Mouse (Mus musculus) embryonic fibroblast, embryonic 13.5 days (primary cell): ENCODE data around the gene Unk. TPM values are rescaled to one million over a fixed set of nuclear protein-coding genes. Genes with fewer than 3 reads are reported as not detected.
"Not testable (repeated sequence)": the region's sequence is repeated elsewhere in the genome, so short reads cannot be mapped to it uniquely, and the experiment has no call there.

Experiments used
- H3K27ac ChIP-seq: 2 replicates; pipeline ENCODE4 v1.5.1; 2012; ENCODE audit warnings: low read length, control low read depth, inconsistent platforms; ENCODE audit not compliant: insufficient read depth
- H3K4me1 ChIP-seq: 2 replicates; pipeline ENCODE4 v1.6.1; 2011; ENCODE audit warnings: low read length; ENCODE audit not compliant: control insufficient read depth, insufficient read depth
- H3K4me3 ChIP-seq: 2 replicates; pipeline ENCODE4 v1.5.1; 2011; ENCODE audit warnings: mild to moderate bottlenecking, control low read depth, low read length; ENCODE audit not compliant: insufficient read depth
- CTCF ChIP-seq: IDR thresholded peaks from 2 replicates; pipeline ENCODE4 v1.5.1; 2011; ENCODE audit warnings: mild to moderate bottlenecking, control low read depth, low read length, moderate library complexity, borderline replicate concordance; ENCODE audit not compliant: insufficient read depth
- POLR2A ChIP-seq: IDR thresholded peaks from 2 replicates; pipeline ENCODE4 v1.6.1; 2011; ENCODE audit warnings: low read depth, mild to moderate bottlenecking, control low read depth, low read length, moderate library complexity
- polyA plus RNA-seq: library from polyadenylated mRNA; stranded (reverse); fragments of >200 nt; gene quantifications from 2 replicates; pipeline ENCODE4 v1.2.4, GENCODE M21; 2011; ENCODE audit warnings: low read depth; ENCODE audit not compliant: missing spikeins, insufficient read length

Gene Unk
- polyA plus RNA-seq, 1 experiment: 18.8 TPM

GRCm38 (mm10) chr11:116009661-116010060, 20.5 kb upstream of the Unk start:
- Histone ChIP-seq H3K4me1 (peaks cover 3% of the 10 kb centered on the region; the same call in 1 of the 2 replicates), H3K27ac (no peak overlapping the region), H3K4me3 (no peak overlapping the region)
- no peak for TF ChIP-seq CTCF
- TF ChIP-seq POLR2A: no peak

- Histone ChIP-seq H3K4me3 (no peak overlapping the region), H3K27ac (no peak overlapping the region), H3K4me1 (peaks cover 3% of the 10 kb centered on the region; the same call in 1 of the 2 replicates)
- TF ChIP-seq CTCF: no peak
- TF ChIP-seq POLR2A: no peak
These were observed 20.0 kb upstream of the Unk start for GRCm38 (mm10) chr11:116010146-116010545.

- no peak overlapping the region for H3K27ac ChIP-seq
- H3K4me1 ChIP-seq: no peaks in the 10 kb centered on the region
- no peak overlapping the region for H3K4me3 ChIP-seq
- no peak for TF ChIP-seq POLR2A
- no peak for TF ChIP-seq CTCF
These were observed 19.2 kb upstream of the Unk start for GRCm38 (mm10) chr11:116010948-116011347.

- TF ChIP-seq POLR2A (no peak), CTCF (no peak)
- Histone ChIP-seq H3K27ac (no peak overlapping the region), H3K4me1 (no peaks in the 10 kb centered on the region), H3K4me3 (peak overlapping the region; percentile 67)
These were observed 18.4 kb upstream of the Unk start for GRCm38 (mm10) chr11:116011529-116012261.

GRCm38 (mm10) chr11:116012262-116012947, 17.7 kb upstream of the Unk start, which contains the start of gene Galk1:
Galk1 (minus strand) TSS chr11:116012719.
- TF ChIP-seq CTCF (no peak), POLR2A (peak; percentile 84)
- Histone ChIP-seq H3K4me3 (peak within 1 kb of the TSS; percentile 67), H3K27ac (no peak within 1 kb of the TSS), H3K4me1 (no peaks in the 10 kb centered on the region)

- Histone ChIP-seq H3K27ac (no peak overlapping the region), H3K4me1 (no peaks in the 10 kb centered on the region), H3K4me3 (no peak overlapping the region)
- no peak for TF ChIP-seq CTCF
- no peak for TF ChIP-seq POLR2A
These were observed 15.3 kb upstream of the Unk start for GRCm38 (mm10) chr11:116014821-116015220.

GRCm38 (mm10) chr11:116018106-116018505, 12.0 kb upstream of the Unk start:
- Histone ChIP-seq H3K4me3 (no peak overlapping the region), H3K4me1 (no peaks in the 10 kb centered on the region), H3K27ac (no peak overlapping the region)
- peak; percentile 56; the same call in 1 of the 2 replicates for TF ChIP-seq CTCF
- no peak for TF ChIP-seq POLR2A

- H3K4me1 ChIP-seq, H3K4me3 ChIP-seq, H3K27ac ChIP-seq: not testable (repeated sequence)
These were observed 11.3 kb upstream of the Unk start for GRCm38 (mm10) chr11:116018867-116019266.

- no peaks in the 10 kb centered on the region for H3K4me1 ChIP-seq
- no peak overlapping the region for H3K27ac ChIP-seq
- TF ChIP-seq CTCF (no peak), POLR2A (no peak)
These were observed 10.7 kb upstream of the Unk start for GRCm38 (mm10) chr11:116019360-116019791.

GRCm38 (mm10) chr11:116019976-116020411, 10.1 kb upstream of the Unk start:
- Histone ChIP-seq H3K4me1 (no peaks in the 10 kb centered on the region), H3K4me3 (no peak overlapping the region), H3K27ac (no peak overlapping the region)
- TF ChIP-seq CTCF (no peak), POLR2A (peak; percentile 45)

More at GRCm38 (mm10) chr11:116019360-116019791, 10.7 kb upstream of the Unk start:
- no peak overlapping the region for H3K4me3 ChIP-seq

GRCm38 (mm10) chr11:116020519-116020922, 9.6 kb upstream of the Unk start:
- Histone ChIP-seq H3K27ac (no peak overlapping the region), H3K4me3 (no peak overlapping the region), H3K4me1 (no peaks in the 10 kb centered on the region)
- TF ChIP-seq POLR2A (peak; percentile 19; the same call in 1 of the 2 replicates), CTCF (no peak)
